Mouse (Mus musculus): Measurements from ENCODE around the gene Sash1. TPM values are rescaled to one million over a fixed set of nuclear protein-coding genes. Genes with fewer than 3 reads are reported as not detected.

The Sash1 gene
- total and polyA plus RNA-seq, 2 experiments: 9.6 to 21.1 TPM

DNA sequence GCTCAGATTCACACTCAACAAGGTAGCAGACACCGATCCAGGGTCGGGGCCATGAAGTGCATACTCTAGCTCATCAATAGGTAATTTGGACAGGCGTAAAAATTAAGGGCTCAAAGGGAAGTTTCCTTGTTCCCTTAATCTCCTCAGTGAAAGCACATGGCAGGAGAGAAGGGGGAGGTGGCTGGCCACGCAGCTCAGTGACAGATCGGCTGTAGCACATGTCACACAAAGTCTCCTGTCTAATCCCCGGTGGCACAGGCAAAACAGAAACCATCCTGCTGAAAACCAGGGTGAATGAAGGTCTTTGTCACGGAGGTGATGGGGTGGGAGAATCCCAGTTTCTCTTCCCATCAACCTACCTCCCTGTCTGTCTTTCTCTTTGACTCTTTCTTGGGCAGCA, 75.4 kb downstream of the Sash1 start:
- Histone ChIP-seq H3K4me1 (ENCODE audit: control insufficient read depth, insufficient read depth, low read length) (no peaks in the 10 kb centered on the region), H3K9ac (ENCODE audit: low read depth, low read length) (no peak overlapping the region), H3K36me3 (ENCODE audit: control insufficient read depth, insufficient read depth, low read length) (peaks cover 19% of the 10 kb centered on the region), H3K79me2 (ENCODE audit: control insufficient read depth, insufficient read depth, low read length) (0 out of 2 replicates have a peak, but pooled peaks cover under 1% of the 10 kb centered on the region), H3K27ac (replicated peaks; ENCODE audit: insufficient read depth, low read depth, low read length) (no peak overlapping the region), H3K4me3 (ENCODE audit: insufficient read depth, low read depth, low read length) (no peak overlapping the region), H3K27me3 (ENCODE audit: control insufficient read depth, insufficient read depth, low read length) (no peaks in the 10 kb centered on the region)
- no peak for DNase-seq (ENCODE audit: extremely low read depth, low read depth, low spot score)
- WGBS: 93% methylated on average over 7 of the region's 7 CpGs
- TF ChIP-seq POLR2A (IDR thresholded peaks at IDR 0.05; ENCODE audit: extremely low read depth, insufficient read depth, low read length): no peak
- no peak for TF ChIP-seq CTCF (IDR thresholded peaks at IDR 0.05; ENCODE audit: low read depth, low read length)

DNA sequence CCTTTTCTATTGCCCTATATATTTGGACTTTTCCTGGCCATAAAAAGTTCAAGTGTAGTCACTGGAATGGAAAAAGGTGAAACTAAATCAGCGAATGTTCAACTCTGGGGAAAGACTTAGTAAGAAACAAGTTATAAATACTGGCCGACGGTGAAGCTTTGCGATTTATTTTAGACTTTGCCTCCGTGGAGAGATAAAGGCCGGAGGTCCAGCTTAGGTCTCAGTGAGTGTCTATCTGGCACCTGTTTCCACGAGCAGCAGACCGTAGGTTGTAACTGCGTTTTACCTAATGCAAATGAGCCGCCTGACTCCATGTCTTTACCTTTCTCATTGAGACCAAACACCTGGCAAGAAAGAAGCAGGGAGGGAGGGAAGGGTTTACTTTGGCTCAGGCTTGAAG, 77.5 kb downstream of the Sash1 start:
- H3K4me1 ChIP-seq (ENCODE audit: control insufficient read depth, insufficient read depth, low read length): peaks cover 6% of the 10 kb centered on the region; the same call in 1 of the 2 replicates
- H3K4me3 ChIP-seq (ENCODE audit: insufficient read depth, low read depth, low read length): no peak overlapping the region
- peaks cover 15% of the 10 kb centered on the region for H3K36me3 ChIP-seq (ENCODE audit: control insufficient read depth, insufficient read depth, low read length)
- H3K27ac ChIP-seq (replicated peaks; ENCODE audit: insufficient read depth, low read depth, low read length): no peak overlapping the region
- no peaks in the 10 kb centered on the region for H3K27me3 ChIP-seq (ENCODE audit: control insufficient read depth, insufficient read depth, low read length)
- H3K79me2 ChIP-seq (ENCODE audit: control insufficient read depth, insufficient read depth, low read length): no peaks in the 10 kb centered on the region
- WGBS: 91% methylated on average over 10 of the region's 10 CpGs
- no peak overlapping the region for H3K9ac ChIP-seq (ENCODE audit: low read depth, low read length)
- no peak for TF ChIP-seq POLR2A (IDR thresholded peaks at IDR 0.05; ENCODE audit: extremely low read depth, insufficient read depth, low read length)
- no peak for TF ChIP-seq CTCF (IDR thresholded peaks at IDR 0.05; ENCODE audit: low read depth, low read length)
- DNase-seq (ENCODE audit: extremely low read depth, low read depth, low spot score): no peak

DNA sequence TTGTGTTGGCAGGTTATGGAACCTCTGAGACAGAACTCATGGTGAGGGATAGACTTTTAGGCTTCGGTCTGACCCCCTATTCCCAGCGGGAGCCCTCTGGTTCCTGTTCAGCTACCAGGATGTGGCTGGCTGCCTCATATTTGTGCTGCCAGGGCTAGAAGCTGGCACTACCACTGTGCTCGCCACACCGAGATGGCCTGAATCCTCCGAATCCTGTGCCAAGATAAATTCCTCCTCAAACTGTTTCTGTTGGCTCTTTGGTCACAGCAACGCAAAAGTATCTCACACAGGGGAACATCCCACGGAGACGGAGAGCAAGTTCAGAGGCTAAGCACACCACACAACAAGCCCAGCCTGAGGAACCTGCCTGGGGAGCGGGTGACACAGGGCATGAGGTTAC, 78.3 kb downstream of the Sash1 start:
- 47% methylated on average over 9 of the region's 9 CpGs for WGBS
- H3K4me3 ChIP-seq (ENCODE audit: insufficient read depth, low read depth, low read length): no peak overlapping the region
- TF ChIP-seq CTCF (IDR thresholded peaks at IDR 0.05; ENCODE audit: low read depth, low read length) (no peak), POLR2A (IDR thresholded peaks at IDR 0.05; ENCODE audit: extremely low read depth, insufficient read depth, low read length) (no peak)
- H3K9ac ChIP-seq (ENCODE audit: low read depth, low read length): no peak overlapping the region
- no peaks in the 10 kb centered on the region for H3K27me3 ChIP-seq (ENCODE audit: control insufficient read depth, insufficient read depth, low read length)
- 0 out of 2 replicates have a peak, but pooled peaks cover 4% of the 10 kb centered on the region for H3K79me2 ChIP-seq (ENCODE audit: control insufficient read depth, insufficient read depth, low read length)
- H3K4me1 ChIP-seq (ENCODE audit: control insufficient read depth, insufficient read depth, low read length): peaks cover 6% of the 10 kb centered on the region; the same call in 1 of the 2 replicates
- peak; percentile 31 for DNase-seq (ENCODE audit: extremely low read depth, low read depth, low spot score)
- H3K27ac ChIP-seq (replicated peaks; ENCODE audit: insufficient read depth, low read depth, low read length): no peak overlapping the region
- H3K36me3 ChIP-seq (ENCODE audit: control insufficient read depth, insufficient read depth, low read length): peaks cover 10% of the 10 kb centered on the region

DNA sequence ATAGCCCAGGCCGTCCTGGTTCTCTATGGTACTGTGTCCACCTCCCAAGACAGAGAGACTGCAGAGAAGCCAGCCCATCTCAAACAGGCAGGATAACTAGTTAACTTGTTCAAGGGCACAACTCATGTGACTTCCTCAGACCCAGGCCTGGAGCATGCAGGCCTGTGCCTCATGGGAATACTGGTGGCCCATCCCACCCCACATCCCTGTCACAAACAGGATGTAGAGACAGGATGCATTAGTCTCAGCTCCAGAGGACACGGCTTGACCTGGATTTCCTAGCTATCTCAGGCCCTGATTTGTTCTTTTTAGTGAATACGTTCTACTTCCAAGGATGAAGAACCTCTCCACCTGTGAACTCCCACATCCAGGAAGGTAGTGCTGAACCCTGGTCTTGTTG, 80.5 kb downstream of the Sash1 start:
- Histone ChIP-seq H3K36me3 (ENCODE audit: control insufficient read depth, insufficient read depth, low read length) (peaks cover 10% of the 10 kb centered on the region; the same call in 1 of the 2 replicates), H3K4me1 (ENCODE audit: control insufficient read depth, insufficient read depth, low read length) (peaks cover 6% of the 10 kb centered on the region; the same call in 1 of the 2 replicates), H3K79me2 (ENCODE audit: control insufficient read depth, insufficient read depth, low read length) (0 out of 2 replicates have a peak, but pooled peaks cover 5% of the 10 kb centered on the region), H3K27ac (replicated peaks; ENCODE audit: insufficient read depth, low read depth, low read length) (peak overlapping the region; percentile 14; the same call in 1 of the 2 replicates), H3K4me3 (ENCODE audit: insufficient read depth, low read depth, low read length) (no peak overlapping the region), H3K9ac (ENCODE audit: low read depth, low read length) (no peak overlapping the region), H3K27me3 (ENCODE audit: control insufficient read depth, insufficient read depth, low read length) (no peaks in the 10 kb centered on the region)
- DNase-seq (ENCODE audit: extremely low read depth, low read depth, low spot score): no peak
- TF ChIP-seq CTCF (IDR thresholded peaks at IDR 0.05; ENCODE audit: low read depth, low read length) (no peak), POLR2A (IDR thresholded peaks at IDR 0.05; ENCODE audit: extremely low read depth, insufficient read depth, low read length) (no peak)
- 75% methylated on average over 3 of the region's 3 CpGs for WGBS

DNA sequence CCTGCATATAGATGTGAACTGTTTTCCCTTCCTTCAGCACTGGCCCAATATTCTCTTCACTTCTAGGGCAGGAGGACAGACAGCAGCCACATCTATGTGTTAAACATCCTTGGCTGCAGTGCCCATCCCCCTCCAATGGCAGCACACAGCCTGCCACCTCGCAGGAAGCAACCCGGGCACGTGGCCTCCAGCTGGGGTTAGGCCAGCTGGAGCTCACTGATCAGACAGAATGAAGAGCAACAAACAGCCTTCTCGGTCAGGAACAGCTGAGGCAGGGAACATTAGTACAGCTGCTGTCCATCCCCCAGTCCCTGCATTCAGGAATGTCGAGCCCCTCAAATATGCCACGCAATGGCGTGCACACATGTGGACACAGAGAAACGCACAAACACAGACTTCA, 81.6 kb downstream of the Sash1 start:
- TF ChIP-seq CTCF (IDR thresholded peaks at IDR 0.05; ENCODE audit: low read depth, low read length) (no peak), POLR2A (IDR thresholded peaks at IDR 0.05; ENCODE audit: extremely low read depth, insufficient read depth, low read length) (no peak)
- no peaks in the 10 kb centered on the region for H3K27me3 ChIP-seq (ENCODE audit: control insufficient read depth, insufficient read depth, low read length)
- H3K79me2 ChIP-seq (ENCODE audit: control insufficient read depth, insufficient read depth, low read length): 0 out of 2 replicates have a peak, but pooled peaks cover 5% of the 10 kb centered on the region
- no peak overlapping the region for H3K4me3 ChIP-seq (ENCODE audit: insufficient read depth, low read depth, low read length)
- H3K36me3 ChIP-seq (ENCODE audit: control insufficient read depth, insufficient read depth, low read length): peaks cover 10% of the 10 kb centered on the region; the same call in 1 of the 2 replicates
- WGBS: 43% methylated on average over 8 of the region's 8 CpGs
- peak; percentile 34 for DNase-seq (ENCODE audit: extremely low read depth, low read depth, low spot score)
- H3K27ac ChIP-seq (replicated peaks; ENCODE audit: insufficient read depth, low read depth, low read length): no peak overlapping the region
- peaks cover 6% of the 10 kb centered on the region; the same call in 1 of the 2 replicates for H3K4me1 ChIP-seq (ENCODE audit: control insufficient read depth, insufficient read depth, low read length)
- H3K9ac ChIP-seq (ENCODE audit: low read depth, low read length): no peak overlapping the region

DNA sequence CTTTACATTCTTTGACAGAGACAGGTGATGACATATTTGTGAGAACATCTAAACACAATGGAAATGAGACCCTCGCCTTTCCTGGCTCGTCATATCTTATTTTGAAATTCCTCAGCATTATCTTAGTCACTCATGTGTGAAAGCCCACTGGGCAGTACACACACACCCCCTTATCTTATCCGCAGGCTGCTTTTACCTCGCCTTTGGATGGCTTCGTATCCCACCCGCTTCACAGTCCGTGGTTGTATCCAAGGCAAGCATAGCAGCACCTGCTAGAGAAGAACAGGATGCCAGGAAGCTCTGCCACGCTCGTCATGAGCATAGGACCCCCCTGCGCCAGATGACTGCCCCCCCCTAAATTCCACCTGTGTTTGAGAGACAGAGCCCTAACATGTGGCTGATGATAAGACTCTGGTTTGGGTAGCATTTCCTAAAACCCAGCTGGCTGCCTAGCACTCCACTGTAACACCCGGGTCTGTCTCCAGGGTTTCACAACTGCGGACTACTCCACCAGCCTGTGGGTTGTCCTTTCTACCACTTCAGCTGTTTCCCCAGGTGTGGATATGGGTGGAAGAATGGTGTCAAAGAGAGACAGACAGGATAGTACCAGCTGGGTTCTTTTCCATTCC, 84.0 kb downstream of the Sash1 start:
- H3K27ac ChIP-seq (replicated peaks; ENCODE audit: insufficient read depth, low read depth, low read length): no peak overlapping the region
- DNase-seq (ENCODE audit: extremely low read depth, low read depth, low spot score): no peak
- WGBS: 87% methylated on average over 12 of the region's 12 CpGs
- H3K4me1 ChIP-seq (ENCODE audit: control insufficient read depth, insufficient read depth, low read length): peaks cover 6% of the 10 kb centered on the region; the same call in 1 of the 2 replicates
- peaks cover 11% of the 10 kb centered on the region; the same call in 1 of the 2 replicates for H3K36me3 ChIP-seq (ENCODE audit: control insufficient read depth, insufficient read depth, low read length)
- no peaks in the 10 kb centered on the region for H3K27me3 ChIP-seq (ENCODE audit: control insufficient read depth, insufficient read depth, low read length)
- H3K9ac ChIP-seq (ENCODE audit: low read depth, low read length): no peak overlapping the region
- 0 out of 2 replicates have a peak, but pooled peaks cover 5% of the 10 kb centered on the region for H3K79me2 ChIP-seq (ENCODE audit: control insufficient read depth, insufficient read depth, low read length)
- no peak for TF ChIP-seq CTCF (IDR thresholded peaks at IDR 0.05; ENCODE audit: low read depth, low read length)
- no peak for TF ChIP-seq POLR2A (IDR thresholded peaks at IDR 0.05; ENCODE audit: extremely low read depth, insufficient read depth, low read length)
- no peak overlapping the region for H3K4me3 ChIP-seq (ENCODE audit: insufficient read depth, low read depth, low read length)

All from liver, adult 2 months (tissue).